Comparison of ENCODE assay signal across 9 mouse cellular contexts in the genomic region with DNA sequence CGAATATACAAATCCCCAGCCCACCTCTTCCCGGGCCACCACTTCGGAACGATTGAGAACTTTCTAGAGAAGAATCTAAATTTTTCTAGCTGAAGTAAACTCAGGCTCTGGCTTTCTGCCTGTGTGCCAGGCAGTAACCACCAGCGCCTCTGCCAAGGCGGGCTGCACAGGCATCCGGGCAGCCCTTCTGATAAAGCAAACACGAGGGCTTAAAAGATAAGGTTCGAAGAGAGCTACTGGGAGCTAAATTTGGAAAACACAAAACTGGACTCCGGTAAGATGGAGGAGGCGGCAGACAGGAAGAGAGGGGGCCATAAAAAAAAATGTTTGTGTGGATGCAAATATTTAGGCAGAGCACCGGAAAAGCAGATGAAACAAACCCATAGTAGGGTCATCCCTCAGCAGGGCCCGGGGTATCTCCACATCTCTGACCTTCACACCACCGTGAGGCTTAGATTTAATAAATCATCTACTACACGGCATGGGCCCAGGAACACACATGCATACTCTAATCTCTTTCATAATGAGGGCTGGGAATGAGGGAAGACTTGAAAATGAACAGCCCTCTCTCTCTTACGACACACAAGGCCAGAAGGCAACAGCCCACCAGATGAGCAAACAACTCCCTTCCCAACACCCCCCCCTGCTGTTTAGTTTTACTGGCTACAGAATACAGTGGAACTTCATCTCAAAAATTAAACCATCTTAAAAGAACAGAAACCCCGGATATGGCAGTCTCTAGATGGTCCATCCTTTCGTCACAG.
DNase-seq lines count a peak whose midpoint lies in the region; ATAC-seq lines count a peak whose summit lies in the region.
"Had no signal": no experiment of that assay in that cellular context is flagged by ENCODE, and none has a peak within 500 bp of the region (broad histone marks: within the 10 kb centered on the region; RNA-seq: fewer than 3 reads in every experiment).

No protein-coding gene starts in this region.

- DNase-seq in frontal cortex, postnatal 25 days (ENCODE audit: low spot score in 2 of 2), result no peak
- DNase-seq in brain, adult 2 months (ENCODE audit: low read depth, low spot score), result peak; percentile 22
- peak; percentile 77 for DNase-seq in heart, postnatal 10 days
- DNase-seq in lung, adult 18-20 months, result peak; percentile 19 to 36
- DNase-seq in T-cell, adult 2 months (ENCODE audit: low spot score), result no peak
- no peak for DNase-seq in layer of hippocampus, adult 8-10 months (ENCODE audit: low spot score in 2 of 2)
- DNase-seq in layer of hippocampus, adult 9-11 months, result no peak
- DNase-seq: B cell, adult 2 months had no signal

- ATAC-seq in frontal cortex, adult (ENCODE audit: low TSS enrichment), result peak; percentile 31; the same call in 1 of the 2 replicates

- intact Hi-C loops in heart, postnatal 10 days (cut with DNase I), result no loop called here

Comparison
In these comparisons a context has a peak if more than half of its experiments do, and no peak if none do; other contexts are left out.
1. DNase-seq: peak in brain, adult 2 months (single experiment), heart, postnatal 10 days (2 of 2) and lung, adult 18-20 months (2 of 2); none in frontal cortex, postnatal 25 days (0 of 2), T-cell, adult 2 months (single experiment), layer of hippocampus, adult 8-10 months (0 of 2) and layer of hippocampus, adult 9-11 months (single experiment).